Mouse (Mus musculus) megakaryocyte, embryonic 14.5 days (primary cell): ENCODE data around the gene Tcf12. TPM values are rescaled to one million over a fixed set of nuclear protein-coding genes. Genes with fewer than 3 reads are reported as not detected.

Experiments used
- H3K27me3 ChIP-seq: replicated peaks from 2 replicates; pipeline ENCODE3; 2012; ENCODE audit warnings: inconsistent platforms
- H3K36me3 ChIP-seq: replicated peaks from 2 replicates; pipeline ENCODE3; 2012; ENCODE audit warnings: low read length, inconsistent platforms, mixed read lengths
- H3K4me1 ChIP-seq: 2 replicates; pipeline ENCODE4 v1.6.1; 2012; ENCODE audit warnings: inconsistent platforms
- H3K4me3 ChIP-seq: replicated peaks from 2 replicates; pipeline ENCODE3; 2012; ENCODE audit warnings: moderate library complexity, mild to moderate bottlenecking, inconsistent platforms
- H3K9me3 ChIP-seq: 2 replicates; pipeline ENCODE4 v1.6.1; 2012; ENCODE audit warnings: inconsistent platforms
- FLI1 ChIP-seq: IDR thresholded peaks from 2 replicates; pipeline ENCODE4 v1.6.1; 2012; ENCODE audit warnings: low read length, inconsistent platforms, mixed read lengths
- GATA1 ChIP-seq: IDR thresholded peaks from 3 replicates; pipeline ENCODE4 v1.6.1; 2012; ENCODE audit warnings: mixed read lengths, low read length, inconsistent platforms, borderline replicate concordance
- polyA plus RNA-seq: library from polyadenylated mRNA; stranded (reverse); fragments of >175 nt; gene quantifications from 2 replicates; pipeline ENCODE4 v1.2.3, GENCODE M21; 2012; ENCODE audit warnings: low replicate concordance; ENCODE audit not compliant: insufficient read depth

Gene Tcf12
- polyA plus RNA-seq, 1 experiment = 6.1 TPM

DNA sequence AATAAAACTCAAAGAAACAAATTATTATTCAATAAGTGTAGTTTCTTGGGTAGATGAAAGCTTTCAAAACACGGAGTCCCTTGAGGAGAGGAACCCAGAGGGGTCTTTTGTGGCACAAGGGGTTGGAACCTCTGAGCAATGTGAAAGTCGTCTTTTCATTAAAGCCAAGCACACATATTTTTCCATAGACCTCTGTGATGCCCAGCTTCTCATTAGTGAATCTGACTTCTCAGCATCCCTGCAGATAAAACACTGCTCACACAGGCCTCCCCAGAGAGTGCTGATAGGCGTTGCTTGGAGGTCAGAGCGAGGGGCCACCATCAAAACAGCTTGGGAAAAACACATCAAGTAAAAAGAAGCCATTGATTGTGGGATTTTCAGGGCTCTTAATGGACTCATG is 298.8 kb downstream of the Tcf12 start:
- Histone ChIP-seq H3K9me3 (peaks cover 8% of the 10 kb centered on the region), H3K36me3 (no peaks in the 10 kb centered on the region), H3K4me1 (peaks cover 6% of the 10 kb centered on the region; the same call in 1 of the 2 replicates), H3K27me3 (peaks cover 32% of the 10 kb centered on the region), H3K4me3 (no peak overlapping the region)
- TF ChIP-seq FLI1 = no peak
- TF ChIP-seq GATA1 = no peak

DNA sequence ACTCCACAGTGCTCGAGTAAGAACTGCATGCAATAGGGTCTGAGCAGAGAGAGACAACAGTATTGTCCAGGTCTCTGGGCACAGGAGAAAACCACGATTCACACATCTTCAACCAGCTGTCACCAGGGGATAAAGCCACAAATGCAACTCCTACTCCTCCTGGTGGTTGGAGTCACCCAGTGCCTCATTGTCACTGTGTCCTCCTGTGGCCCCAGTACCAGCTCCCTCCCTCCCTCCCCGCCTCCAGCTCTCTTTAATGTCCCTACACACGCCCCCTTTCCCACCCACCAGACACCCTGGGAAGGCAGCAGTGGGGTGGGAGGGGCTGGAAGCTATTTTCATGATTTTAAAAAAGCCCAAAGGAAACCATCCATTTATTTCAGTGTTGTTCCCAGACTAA is 299.3 kb downstream of the Tcf12 start:
- H3K9me3 ChIP-seq = peaks cover 8% of the 10 kb centered on the region

DNA sequence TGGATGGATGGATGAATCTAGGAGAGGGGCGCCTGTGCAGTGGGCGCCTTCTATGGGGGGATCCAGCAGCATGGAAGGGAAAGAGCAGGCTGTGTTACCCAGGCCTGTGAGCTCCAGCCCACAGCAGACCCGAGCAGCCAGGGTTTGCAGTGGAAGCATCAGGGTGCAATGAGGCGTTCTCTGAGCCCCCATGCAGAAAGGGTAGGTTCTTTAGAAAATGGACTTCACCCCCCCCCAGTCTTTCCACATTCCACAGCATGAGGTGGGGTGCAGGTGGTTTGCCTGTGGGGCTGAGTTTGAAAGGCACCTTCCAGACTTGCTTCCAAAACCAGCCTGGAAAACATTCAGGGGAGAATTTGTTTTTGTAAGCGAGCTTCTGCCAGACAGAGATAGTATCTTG is 300.3 kb downstream of the Tcf12 start:
- H3K9me3 ChIP-seq = peaks cover 8% of the 10 kb centered on the region
- peaks cover 6% of the 10 kb centered on the region; the same call in 1 of the 2 replicates for H3K4me1 ChIP-seq
- H3K27me3 ChIP-seq = peaks cover 32% of the 10 kb centered on the region
- no peak overlapping the region for H3K4me3 ChIP-seq
- H3K36me3 ChIP-seq = no peaks in the 10 kb centered on the region
- TF ChIP-seq FLI1 (no peak), GATA1 (no peak)

More for the DNA sequence above, 299.3 kb downstream of the Tcf12 start:
- Histone ChIP-seq H3K36me3 (no peaks in the 10 kb centered on the region), H3K4me1 (peaks cover 6% of the 10 kb centered on the region; the same call in 1 of the 2 replicates), H3K27me3 (peaks cover 32% of the 10 kb centered on the region), H3K4me3 (no peak overlapping the region)
- no peak for TF ChIP-seq FLI1
- no peak for TF ChIP-seq GATA1

- Histone ChIP-seq H3K27me3 (peaks cover 30% of the 10 kb centered on the region), H3K9me3 (peaks cover 8% of the 10 kb centered on the region), H3K4me1 (peaks cover 2% of the 10 kb centered on the region; the same call in 1 of the 2 replicates), H3K4me3 (no peak overlapping the region), H3K36me3 (no peaks in the 10 kb centered on the region)
- no peak for TF ChIP-seq FLI1
- no peak for TF ChIP-seq GATA1
Observed at GRCm38 (mm10) chr9:71810723-71811122, 300.9 kb downstream of the Tcf12 start.

GRCm38 (mm10) chr9:71808640-71809254 is 302.9 kb downstream of the Tcf12 start:
- H3K36me3 ChIP-seq = no peaks in the 10 kb centered on the region
- H3K4me3 ChIP-seq = no peak overlapping the region
- peaks cover 8% of the 10 kb centered on the region for H3K9me3 ChIP-seq
- TF ChIP-seq FLI1 = no peak
- no peak for TF ChIP-seq GATA1
- H3K4me1 ChIP-seq = no peaks in the 10 kb centered on the region; the same call in 1 of the 2 replicates
- peaks cover 30% of the 10 kb centered on the region for H3K27me3 ChIP-seq

DNA sequence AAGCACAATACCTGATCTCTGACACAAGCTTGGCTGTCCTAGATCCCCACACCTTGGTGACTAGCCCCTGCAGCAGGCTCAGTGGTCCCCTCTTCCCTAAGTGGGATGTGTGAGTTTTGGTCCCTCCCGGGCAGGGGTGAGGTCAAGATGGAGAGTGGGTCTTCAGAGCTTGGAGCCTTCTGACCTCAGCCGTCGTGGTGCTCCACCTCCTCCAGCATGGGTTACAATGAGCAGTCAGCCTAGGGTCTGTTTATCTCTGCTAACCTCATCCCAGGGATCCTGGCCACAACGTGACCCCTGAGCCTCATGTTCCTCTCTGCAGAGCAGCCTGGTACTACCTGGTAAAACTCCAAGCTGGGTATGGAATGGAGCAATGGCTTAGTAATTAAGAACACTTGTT is 303.9 kb downstream of the Tcf12 start:
- Histone ChIP-seq H3K36me3 (no peaks in the 10 kb centered on the region), H3K9me3 (peaks cover 8% of the 10 kb centered on the region), H3K4me3 (no peak overlapping the region), H3K27me3 (peaks cover 33% of the 10 kb centered on the region), H3K4me1 (no peaks in the 10 kb centered on the region; the same call in 1 of the 2 replicates)
- TF ChIP-seq GATA1 = no peak
- TF ChIP-seq FLI1 = no peak

GRCm38 (mm10) chr9:71806422-71806805 is 305.3 kb downstream of the Tcf12 start:
- Histone ChIP-seq H3K9me3 (peaks cover 8% of the 10 kb centered on the region), H3K4me1 (no peaks in the 10 kb centered on the region; the same call in 1 of the 2 replicates), H3K4me3 (no peak overlapping the region), H3K36me3 (no peaks in the 10 kb centered on the region), H3K27me3 (peaks cover 37% of the 10 kb centered on the region)
- TF ChIP-seq GATA1 (no peak), FLI1 (no peak)

DNA sequence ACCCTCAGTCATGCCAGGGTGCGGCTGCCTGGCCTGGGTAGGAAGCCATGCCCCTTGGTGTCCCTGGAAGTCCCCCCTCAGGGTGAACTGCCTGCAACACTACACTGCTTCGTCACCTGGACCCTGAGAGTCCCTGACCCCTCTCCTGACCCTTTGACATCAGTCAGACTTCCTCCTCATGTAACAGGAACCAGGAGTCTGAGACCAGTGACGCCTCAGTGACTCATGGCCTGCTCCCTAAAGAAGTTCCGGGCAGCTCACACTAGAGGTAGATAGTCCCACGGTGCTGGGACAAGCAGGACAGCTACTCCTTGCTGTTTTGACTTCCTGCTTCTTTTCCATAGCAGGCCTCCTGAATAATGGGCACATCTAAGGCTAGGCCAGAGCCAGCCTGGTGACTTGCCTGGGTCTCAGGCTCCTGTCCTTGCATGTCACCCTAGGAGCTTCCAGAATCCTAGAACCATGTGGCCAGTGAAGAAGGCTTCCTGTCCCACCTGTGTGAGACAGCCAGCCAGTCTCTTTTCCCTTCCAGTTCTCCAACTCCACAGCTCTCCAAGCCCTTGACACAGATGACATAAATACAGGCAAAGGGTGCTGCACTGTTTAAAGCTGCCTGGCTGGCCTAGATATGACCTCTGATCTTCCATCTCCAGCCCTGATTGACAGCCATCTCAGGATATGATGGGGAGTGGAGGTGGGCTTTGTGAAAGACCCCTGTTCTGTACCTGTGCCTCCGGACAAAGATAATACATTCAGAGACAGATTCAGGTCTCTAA is 305.8 kb downstream of the Tcf12 start:
- Histone ChIP-seq H3K27me3 (peaks cover 37% of the 10 kb centered on the region), H3K4me3 (peak overlapping the region; percentile 25), H3K36me3 (no peaks in the 10 kb centered on the region), H3K9me3 (peaks cover 8% of the 10 kb centered on the region), H3K4me1 (no peaks in the 10 kb centered on the region; the same call in 1 of the 2 replicates)
- no peak for TF ChIP-seq FLI1
- no peak for TF ChIP-seq GATA1

- no peaks in the 10 kb centered on the region for H3K36me3 ChIP-seq
- no peaks in the 10 kb centered on the region for H3K9me3 ChIP-seq
- TF ChIP-seq FLI1 = no peak
- TF ChIP-seq GATA1 = no peak
- H3K4me1 ChIP-seq = no peaks in the 10 kb centered on the region; the same call in 1 of the 2 replicates
- H3K27me3 ChIP-seq = peaks cover 41% of the 10 kb centered on the region
- no peak overlapping the region for H3K4me3 ChIP-seq
Observed at GRCm38 (mm10) chr9:71804116-71804515, 307.6 kb downstream of the Tcf12 start.

DNA sequence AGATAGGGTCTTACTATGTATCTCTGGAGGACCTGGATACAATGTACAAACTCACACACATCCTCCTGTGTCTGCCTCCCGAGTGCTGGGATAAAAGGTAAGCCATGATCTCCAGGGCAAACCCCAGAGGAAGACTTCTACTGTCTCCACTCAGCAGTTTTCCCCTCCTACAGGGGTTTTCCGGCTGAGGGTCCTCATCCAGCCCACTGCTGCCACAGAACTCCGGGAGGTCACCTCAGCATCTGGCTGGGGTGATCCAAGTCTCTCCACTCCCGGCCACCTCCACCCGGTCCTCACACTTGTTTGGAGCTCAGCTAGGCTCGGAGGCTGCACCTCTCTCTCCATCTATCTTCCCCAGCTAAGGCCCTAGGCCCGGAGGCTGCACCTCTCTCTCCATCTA is 308.4 kb downstream of the Tcf12 start:
- TF ChIP-seq FLI1 = no peak
- TF ChIP-seq GATA1 = no peak
- Histone ChIP-seq H3K4me3 (no peak overlapping the region), H3K27me3 (peaks cover 45% of the 10 kb centered on the region), H3K4me1 (no peaks in the 10 kb centered on the region; the same call in 1 of the 2 replicates), H3K36me3 (no peaks in the 10 kb centered on the region), H3K9me3 (no peaks in the 10 kb centered on the region)
